Mouse (Mus musculus) olfactory bulb, adult 2 months (tissue): ENCODE results near the gene Ndufb5.
"Not testable (repeated sequence)": the region's sequence is repeated elsewhere in the genome, so short reads cannot be mapped to it uniquely, and the experiment has no call there.

Experiments used
- CTCF ChIP-seq: fragments of 200-500 bp; IDR thresholded peaks from 2 replicates; pipeline ENCODE4 v1.5.1; 2012; ENCODE audit warnings: low read depth, mild to moderate bottlenecking, low read length, moderate library complexity; ENCODE audit not compliant: insufficient read depth
- POLR2A ChIP-seq: fragments of 200-500 bp; IDR thresholded peaks from 2 replicates; pipeline ENCODE4 v1.6.1; 2012; ENCODE audit warnings: mild to moderate bottlenecking, low read depth, low read length, moderate library complexity; ENCODE audit not compliant: insufficient read depth

- TF ChIP-seq POLR2A, CTCF: not testable (repeated sequence)
Measured at GRCm38 (mm10) chr3:32745426-32745825, 8.6 kb downstream of the Ndufb5 start.
